Mouse (Mus musculus) hindbrain, postnatal 0 days (tissue): ENCODE measurements around the gene Las1l. TPM values are rescaled to one million over a fixed set of nuclear protein-coding genes. Genes with fewer than 3 reads are reported as not detected.
A peak's percentile ranks its signal among the peaks of the same experiment; 100 is the strongest.
"Not testable (repeated sequence)": the region's sequence is repeated elsewhere in the genome, so short reads cannot be mapped to it uniquely, and the experiment has no call there.

ENCODE experiments used
- ATAC-seq: fragments of 200-750 bp; cut with Nextera tagmentation; 2 replicates; pipeline ENCODE4 v1.8.0; 2017; ENCODE audit warnings: mild to moderate bottlenecking, moderate TSS enrichment, moderate library complexity
- DNase-seq: peaks from one replicate; pipeline ENCODE4 v3.0.0-alpha.2; 2015; ENCODE audit warnings: low spot score
- H3K27ac ChIP-seq: fragments of 300-500 bp; sonication (generic); 2 replicates; pipeline ENCODE4 v1.5.1; 2014; ENCODE audit warnings: mild to moderate bottlenecking
- H3K27me3 ChIP-seq: fragments of 300-500 bp; sonication (generic); 2 replicates; pipeline ENCODE4 v1.6.1; 2014; ENCODE audit warnings: low read length, mixed read lengths; ENCODE audit not compliant: insufficient read depth
- H3K36me3 ChIP-seq: fragments of 300-500 bp; sonication (generic); 2 replicates; pipeline ENCODE4 v1.6.1; 2014; ENCODE audit warnings: low read length, mixed read lengths; ENCODE audit not compliant: insufficient read depth
- H3K4me1 ChIP-seq: fragments of 300-500 bp; sonication (generic); 2 replicates; pipeline ENCODE4 v1.6.1; 2014; ENCODE audit warnings: antibody characterized with exemption, low read length, mixed read lengths; ENCODE audit not compliant: insufficient read depth
- H3K4me2 ChIP-seq: fragments of 300-500 bp; sonication (generic); 2 replicates; pipeline ENCODE4 v1.6.1; 2014; ENCODE audit warnings: low read depth, mild to moderate bottlenecking, low read length, moderate library complexity, mixed read lengths
- H3K4me3 ChIP-seq: fragments of 300-500 bp; sonication (generic); 2 replicates; pipeline ENCODE4 v1.5.1; 2014; ENCODE audit warnings: low read length
- H3K9ac ChIP-seq: fragments of 300-500 bp; sonication (generic); replicated peaks from 2 replicates; pipeline ENCODE4 v1.6.1; 2014; ENCODE audit warnings: mild to moderate bottlenecking, low read length, moderate library complexity, mixed read lengths
- H3K9me3 ChIP-seq: fragments of 300-500 bp; sonication (generic); 2 replicates; pipeline ENCODE4 v1.6.1; 2016; ENCODE audit warnings: low read length, mixed read lengths
- CTCF ChIP-seq: IDR thresholded peaks from 2 replicates; pipeline ENCODE4 v1.5.1; 2016; ENCODE audit warnings: antibody characterized with exemption, control low read depth, low read depth
- WGBS: fragments of 180-500 bp; shearing (Covaris S2); extraction: QIAGEN DNeasy Blood & Tissue Kit; methylation state at CpG from one replicate; pipeline ENCODE4 v1.1.7; 2014; 5-methylcytosine and 5-hydroxymethylcytosine counted together
- polyA plus RNA-seq: library from polyadenylated mRNA; unstranded; fragments of >200 nt; fragmentation: Nextera tagmentation; extraction: Ambion mirVana; gene quantifications from 2 replicates; pipeline ENCODE4 v1.2.1, GENCODE M21; 2015
- total RNA-seq: library from RNA; depleted of rRNA; stranded (reverse); fragments of >200 nt; gene quantifications from 2 replicates; pipeline ENCODE4 v1.2.3, GENCODE M21; 2014

Gene Las1l
- total and polyA plus RNA-seq, 2 experiments from 2014 or later = 40.3 to 71.5 TPM

DNA sequence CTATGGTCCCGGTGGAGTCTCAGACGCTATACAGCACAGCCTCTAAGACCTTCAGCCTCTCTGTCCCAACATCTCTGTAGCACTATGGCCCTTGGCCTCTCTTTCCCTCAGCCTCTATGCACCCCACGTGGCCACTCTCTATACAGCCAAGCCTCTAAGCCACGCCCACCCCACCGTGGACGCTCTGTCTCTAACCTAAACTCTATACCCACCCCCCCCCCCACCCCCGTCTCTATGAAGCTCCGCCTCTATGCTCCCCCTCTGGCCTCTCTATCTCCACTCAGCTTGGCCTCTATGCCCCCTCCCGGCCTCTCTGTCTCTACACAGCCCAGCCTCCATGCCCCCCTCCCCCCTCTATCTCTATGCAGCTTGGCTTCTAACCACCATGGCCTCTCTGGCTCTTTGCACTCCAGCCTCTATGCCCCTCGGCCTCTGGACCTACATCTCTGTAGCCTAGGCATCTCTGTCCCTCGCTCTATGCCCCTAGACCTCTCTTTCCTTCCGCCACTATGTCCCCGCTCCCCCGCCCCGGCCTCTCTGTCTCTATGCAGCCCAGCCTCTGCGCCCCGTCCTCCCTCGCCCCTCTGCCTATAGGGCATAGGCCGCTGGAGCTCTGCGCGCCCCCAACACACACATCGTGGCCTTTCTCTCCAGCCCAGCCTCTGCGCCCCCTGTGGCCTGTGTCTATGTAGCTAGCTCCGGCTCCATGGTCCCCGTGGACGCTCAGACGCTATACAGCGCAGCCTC, 11.3 kb upstream of the Las1l start:
- Histone ChIP-seq H3K36me3 (no peaks in the 10 kb centered on the region), H3K4me2 (peak overlapping the region; percentile 57), H3K9me3 (no peaks in the 10 kb centered on the region), H3K4me1 (no peaks in the 10 kb centered on the region), H3K4me3 (peak overlapping the region; percentile 34), H3K27ac (peak overlapping the region; percentile 79), H3K27me3 (no peaks in the 10 kb centered on the region), H3K9ac (peak overlapping the region; percentile 48)
- peak; percentile 36 for TF ChIP-seq CTCF
- peak; percentile 84 for DNase-seq
- ATAC-seq = peak; percentile 89
- 34% methylated on average over 26 of the region's 28 CpGs for WGBS

DNA sequence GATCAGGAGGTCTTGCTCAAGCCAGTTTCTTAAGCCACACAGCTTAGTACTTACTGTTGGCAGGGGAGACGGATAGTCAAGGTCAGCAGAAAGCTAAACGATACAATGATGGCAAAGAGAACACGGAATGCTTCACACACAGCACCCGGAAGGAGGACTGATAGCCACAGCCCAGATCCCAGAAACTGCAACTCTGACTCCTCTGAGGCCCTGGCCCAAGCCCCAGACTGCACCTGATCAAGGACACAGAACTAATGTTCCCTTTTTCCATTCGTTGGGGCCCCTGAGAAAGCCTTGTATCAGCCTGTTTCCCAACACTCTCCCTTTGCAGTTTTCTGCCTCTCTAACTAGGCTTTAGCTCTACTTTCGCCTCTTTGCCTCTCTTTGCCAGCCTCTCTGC, 8.3 kb upstream of the Las1l start:
- 74% methylated on average over 6 of the region's 6 CpGs for WGBS
- no peak for DNase-seq
- no peak for TF ChIP-seq CTCF

GRCm38 (mm10) chrX:95963366-95963765, 6.6 kb upstream of the Las1l start:
- Histone ChIP-seq H3K4me3 (no peak overlapping the region), H3K9ac (no peak overlapping the region), H3K27me3 (no peaks in the 10 kb centered on the region), H3K4me2 (no peak overlapping the region), H3K27ac (no peak overlapping the region), H3K9me3 (no peaks in the 10 kb centered on the region), H3K36me3 (no peaks in the 10 kb centered on the region), H3K4me1 (no peaks in the 10 kb centered on the region)
- no peak for ATAC-seq
- TF ChIP-seq CTCF = no peak
- DNase-seq = no peak
- 85% methylated on average over 2 of the region's 2 CpGs for WGBS

More for the DNA sequence above, 8.3 kb upstream of the Las1l start:
- Histone ChIP-seq H3K27ac (no peak overlapping the region), H3K9ac (no peak overlapping the region), H3K9me3 (no peaks in the 10 kb centered on the region), H3K27me3 (no peaks in the 10 kb centered on the region), H3K36me3 (no peaks in the 10 kb centered on the region), H3K4me1 (no peaks in the 10 kb centered on the region), H3K4me2 (no peak overlapping the region), H3K4me3 (no peak overlapping the region)
- no peak for ATAC-seq

DNA sequence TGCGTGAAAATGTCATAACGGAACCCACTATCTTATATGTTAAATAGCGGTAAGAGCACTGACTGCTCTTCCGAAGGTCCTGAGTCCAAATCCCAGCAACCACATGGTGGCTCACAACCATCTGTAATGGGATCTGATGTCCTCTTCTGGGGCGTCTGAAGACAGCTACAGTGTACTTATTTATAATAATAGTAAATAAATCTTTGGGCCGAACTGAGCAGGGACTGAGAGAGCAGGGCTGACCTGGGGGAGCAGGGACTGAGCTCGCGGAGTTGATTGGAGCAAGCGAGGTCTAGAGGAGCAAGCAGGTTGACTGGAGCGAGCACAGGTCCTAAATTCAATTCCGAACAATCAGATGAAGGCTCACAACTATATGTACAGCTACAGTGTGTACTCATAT, 699 bp upstream of the Las1l start:
- not testable (repeated sequence) for DNase-seq, H3K27ac ChIP-seq, H3K27me3 ChIP-seq, H3K4me1 ChIP-seq, H3K9ac ChIP-seq, ATAC-seq, H3K36me3 ChIP-seq, H3K9me3 ChIP-seq
- WGBS = 49% methylated on average over 11 of the region's 11 CpGs
- H3K4me2 ChIP-seq = peak overlapping the region; percentile 47
- H3K4me3 ChIP-seq = peak overlapping the region; percentile 54

- Histone ChIP-seq H3K4me3 (no peak overlapping the region), H3K4me2 (no peak overlapping the region), H3K4me1 (no peaks in the 10 kb centered on the region; the same call in 1 of the 2 replicates), H3K27me3 (no peaks in the 10 kb centered on the region), H3K9ac (no peak overlapping the region), H3K9me3 (no peaks in the 10 kb centered on the region), H3K36me3 (0 out of 2 replicates have a peak, but pooled peaks cover 5% of the 10 kb centered on the region), H3K27ac (no peak overlapping the region)
- peak; percentile 72 for TF ChIP-seq CTCF
- WGBS = 45% methylated on average over 3 of the region's 3 CpGs
- peak; percentile 63 for DNase-seq
- ATAC-seq = 0 out of 2 replicates have a peak, but pooled peaks have one; percentile 43
Measured at GRCm38 (mm10) chrX:95950776-95951175, 6.0 kb downstream of the Las1l start.

DNA sequence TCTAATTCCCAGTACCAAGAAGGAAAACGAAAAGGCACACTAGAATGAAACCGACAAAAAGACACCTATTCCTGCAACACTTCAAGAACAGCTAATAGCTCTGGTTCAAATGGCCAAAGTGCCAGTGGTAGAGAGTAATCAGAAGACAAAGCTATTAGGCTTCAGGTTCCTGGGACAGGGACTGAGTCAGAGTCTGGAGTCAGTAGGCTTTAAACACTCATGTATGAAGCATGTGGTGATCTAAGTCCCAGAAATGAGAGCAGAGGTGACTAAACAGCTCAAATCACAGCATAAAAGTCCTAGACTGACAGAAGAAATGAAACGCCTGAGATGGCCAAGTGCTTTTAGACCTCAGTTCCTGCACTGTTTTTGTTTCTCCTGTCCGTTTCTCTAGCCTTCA, 8.6 kb downstream of the Las1l start:
- no peaks in the 10 kb centered on the region for H3K9me3 ChIP-seq
- H3K27ac ChIP-seq = no peak overlapping the region
- no peak overlapping the region for H3K9ac ChIP-seq
- H3K36me3 ChIP-seq = peaks cover 16% of the 10 kb centered on the region; the same call in 1 of the 2 replicates
- no peak overlapping the region for H3K4me2 ChIP-seq
- 86% methylated on average over 4 of the region's 4 CpGs for WGBS
- ATAC-seq (no peak), DNase-seq (no peak)
- H3K4me1 ChIP-seq = no peaks in the 10 kb centered on the region
- TF ChIP-seq CTCF = no peak
- H3K27me3 ChIP-seq = no peaks in the 10 kb centered on the region
- H3K4me3 ChIP-seq = no peak overlapping the region

DNA sequence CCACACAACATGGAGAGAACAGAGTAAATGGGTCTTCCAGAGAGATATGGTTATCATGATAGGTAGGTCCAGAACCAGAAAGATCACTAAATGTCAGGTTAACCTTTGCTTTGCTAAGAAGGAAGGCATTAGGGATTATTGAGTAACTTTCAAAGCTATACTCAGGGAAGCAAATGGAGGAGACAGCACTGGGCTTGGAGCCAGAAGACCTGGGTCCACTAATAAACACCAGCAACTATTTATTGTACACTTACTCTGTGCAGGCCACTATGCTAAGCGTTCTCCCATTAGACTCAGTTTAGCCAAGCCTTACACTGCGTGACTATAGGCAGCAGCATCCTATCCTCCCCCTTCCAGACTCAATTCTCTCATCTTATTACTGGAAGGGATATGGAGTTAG, 11.3 kb downstream of the Las1l start:
- ATAC-seq (no peak), DNase-seq (no peak)
- H3K27me3 ChIP-seq = no peaks in the 10 kb centered on the region
- H3K9ac ChIP-seq = no peak overlapping the region
- H3K36me3 ChIP-seq = peaks cover 11% of the 10 kb centered on the region; the same call in 1 of the 2 replicates
- no peaks in the 10 kb centered on the region for H3K4me1 ChIP-seq
- H3K4me2 ChIP-seq = no peak overlapping the region
- TF ChIP-seq CTCF = no peak
- H3K4me3 ChIP-seq = no peak overlapping the region
- H3K27ac ChIP-seq = no peak overlapping the region
- H3K9me3 ChIP-seq = no peaks in the 10 kb centered on the region
- WGBS = 90% methylated on average over 2 of the region's 2 CpGs
